Mouse (Mus musculus) heart, embryonic 10.5 days (tissue): Measurements from ENCODE around the gene Olfr410. TPM values are rescaled to one million over a fixed set of nuclear protein-coding genes. Genes with fewer than 3 reads are reported as not detected.

Source experiments
- polyA plus RNA-seq: library from polyadenylated mRNA; unstranded; fragments of >200 nt; fragmentation: Nextera tagmentation; extraction: Ambion mirVana; gene quantifications from 2 replicates; pipeline ENCODE4 v1.2.1, GENCODE M21; 2016

The Olfr410 gene
- polyA plus RNA-seq, 1 experiment from 2014 or later: not detected

Other genes with a start within 250 kb of the Olfr410 start
- gene Olfr401, start 224.3 kb downstream of the Olfr410 start, polyA plus RNA-seq: not detected in 2 replicates
- gene Olfr402, start 184.5 kb downstream of the Olfr410 start, polyA plus RNA-seq: not detected in 2 replicates
- gene Olfr403, start 151.8 kb downstream of the Olfr410 start, polyA plus RNA-seq: not detected in 2 replicates
- not detected in 2 replicates for gene Olfr43, start 126.7 kb downstream of the Olfr410 start, polyA plus RNA-seq
- gene Olfr406, start 78.2 kb downstream of the Olfr410 start, polyA plus RNA-seq: not detected in 2 replicates
- not detected in 2 replicates for gene Olfr59, start 54.3 kb downstream of the Olfr410 start, polyA plus RNA-seq
- gene Olfr411, start 14.6 kb upstream of the Olfr410 start, polyA plus RNA-seq: not detected in 2 replicates
- not detected in 2 replicates for gene Olfr412, start 24.0 kb upstream of the Olfr410 start, polyA plus RNA-seq